Mouse (Mus musculus) erythroblast, embryonic 14.5 days (primary cell): Measurements from ENCODE around the gene Ppa2.

Experiments used
- GATA1 ChIP-seq: IDR thresholded peaks from 2 replicates; pipeline ENCODE4 v1.6.1; 2012; ENCODE audit warnings: low read length, inconsistent platforms, mixed read lengths
- TAL1 ChIP-seq: IDR thresholded peaks from 3 replicates; pipeline ENCODE4 v1.6.1; 2012; ENCODE audit warnings: low read length, inconsistent platforms, mixed read lengths

DNA sequence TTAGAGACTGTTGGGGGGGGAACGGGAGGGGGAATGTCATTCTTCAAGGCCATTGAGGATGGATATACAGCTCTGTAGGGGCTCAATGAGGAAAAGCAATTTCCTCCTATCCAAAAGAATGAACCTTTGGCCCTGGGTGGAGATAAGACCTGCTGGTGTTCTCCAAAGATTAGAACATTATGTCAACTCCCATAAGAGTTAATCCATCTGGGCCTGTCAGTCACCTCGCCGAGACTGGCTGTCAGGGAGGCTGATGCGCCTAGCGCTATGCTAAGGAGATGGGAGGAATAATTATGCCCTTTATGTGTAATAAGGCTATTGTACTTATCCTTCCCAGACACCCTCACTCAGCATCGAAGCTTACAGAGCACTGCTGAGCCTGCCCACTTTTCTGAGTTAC, 2.9 kb downstream of the Ppa2 start:
- TF ChIP-seq GATA1 (no peak), TAL1 (no peak)
